Mouse (Mus musculus) thymus, adult 2 months (tissue): ENCODE data around the gene Myh9.

Experiments
- CTCF ChIP-seq: fragments of 200-500 bp; IDR thresholded peaks from 2 replicates; pipeline ENCODE4 v1.5.1; 2012; ENCODE audit warnings: mild to moderate bottlenecking, control low read depth, low read length, moderate library complexity, borderline replicate concordance; ENCODE audit not compliant: control insufficient read depth, poor library complexity, insufficient read depth; ENCODE audit errors: extremely low read depth
- POLR2A ChIP-seq: fragments of 200-500 bp; IDR thresholded peaks from 2 replicates; pipeline ENCODE4 v1.6.1; 2012; ENCODE audit warnings: mild to moderate bottlenecking, low read length, control low read depth, moderate library complexity; ENCODE audit not compliant: control insufficient read depth, poor library complexity, insufficient read depth; ENCODE audit errors: extremely low read depth

DNA sequence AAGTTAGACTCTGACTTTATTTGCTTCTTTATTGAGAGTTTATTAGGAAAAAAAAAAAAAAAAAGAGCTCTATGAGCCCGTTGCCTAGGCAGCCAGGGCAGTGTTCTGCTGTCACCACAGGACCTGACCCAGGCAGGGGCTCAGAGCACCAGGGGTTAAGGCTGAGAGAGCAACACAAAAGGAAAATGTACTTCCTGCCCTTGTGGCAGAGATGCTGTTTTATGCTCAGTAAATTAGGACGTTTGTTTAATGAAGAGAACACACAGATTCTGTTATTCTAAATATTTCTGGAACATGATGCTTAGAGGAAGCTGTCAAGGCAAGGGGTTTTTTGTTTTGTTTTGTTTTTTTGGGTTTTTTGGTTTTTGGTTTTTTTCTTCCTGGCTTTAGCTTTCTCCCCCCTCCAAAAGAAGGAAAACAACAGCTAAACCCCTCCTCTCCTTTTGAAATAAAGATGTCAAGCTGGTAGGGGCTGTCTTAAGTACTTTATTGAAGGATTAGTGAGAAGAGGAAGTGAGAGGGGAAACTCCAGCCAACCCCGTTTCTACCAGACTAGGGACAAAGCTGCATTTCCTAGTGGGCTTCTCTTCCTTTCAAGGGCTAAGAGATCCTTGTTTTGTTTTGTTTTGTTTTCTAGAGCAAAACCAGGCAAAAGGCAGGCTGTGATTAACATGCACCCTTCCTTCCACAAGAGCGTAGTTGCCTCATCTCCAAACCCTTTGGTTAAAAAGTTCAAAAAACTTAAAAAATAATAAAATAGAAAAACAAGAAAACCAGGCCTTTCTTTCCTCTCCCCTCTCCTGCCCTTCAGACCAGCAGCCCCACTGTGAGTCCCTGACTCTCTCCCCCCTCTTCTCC lies 3.2 kb downstream of the Myh9 start:
- TF ChIP-seq POLR2A (no peak), CTCF (no peak)
